12 mouse cellular contexts compared by ENCODE assay signal in genomic region chr2:75847708-75848107, GRCm38 (mm10). TPM values are rescaled to one million over a fixed set of nuclear protein-coding genes. Genes with fewer than 3 reads are reported as not detected.
A peak's percentile ranks its signal among the peaks of the same experiment; 100 is the strongest.
DNase-seq lines count a peak whose midpoint lies in the region; ATAC-seq and TF ChIP-seq lines count a peak whose summit lies in the region.
"Had no signal": no experiment of that assay in that cellular context is flagged by ENCODE, and none has a peak within 500 bp of the region (broad histone marks: within the 10 kb centered on the region; RNA-seq: fewer than 3 reads in every experiment).

No protein-coding gene starts in this region.

- POLR2A ChIA-PET in Patski (lab: Charles Lee), result interaction anchor here (0.5 to 0.6 kb wide), 2 partner anchors 52 to 69 kb away, joined by 3 read pairs; no protein-coding TSS in a partner anchor

- in situ Hi-C loops in Patski (cut with MboI; ENCODE audit: low pct_unique_long_range_greater_than_20kb), result loop anchor here (5.0 kb wide), 1 partner anchor 60 kb away; no protein-coding TSS in a partner anchor

- H3K4me2 ChIP-seq in lung, postnatal 0 days (replicated peaks; ENCODE audit: low read depth, low read length), result no peak overlapping the region
- H3K4me2 ChIP-seq: liver, embryonic 15.5 days had no signal

- peak; percentile 69 for TF ChIP-seq CTCF in heart, adult 2 months (IDR thresholded peaks at IDR 0.05)
- peak; percentile 59 for TF ChIP-seq CTCF in lung, postnatal 0 days (IDR thresholded peaks at IDR 0.05)
- peak; percentile 47 for TF ChIP-seq CTCF in Patski (IDR thresholded peaks at IDR 0.05)

- WGBS in heart, adult 2 months, result 94% methylated on average over 1 of the region's 1 CpGs
- 88% methylated on average over 1 of the region's 1 CpGs for WGBS in heart, embryonic 10.5 days
- 77% methylated on average over 1 of the region's 1 CpGs for WGBS in lung, postnatal 0 days

- ATAC-seq in lung, postnatal 0 days, result peak; percentile 50; the same call in 1 of the 2 replicates
- ATAC-seq in Patski, result no peak
- ATAC-seq in monocyte, adult 5-6 weeks (replicated peaks; ENCODE audit: insufficient number of reproducible peaks, low FRiP score, low TSS enrichment, poor library complexity, severe bottlenecking), result peak; percentile 73

- peaks cover 2% of the 10 kb centered on the region; the same call in 1 of the 2 replicates for H3K4me1 ChIP-seq in heart, adult 2 months (ENCODE audit: control insufficient read depth, insufficient read depth, low read length)
- peaks cover 14% of the 10 kb centered on the region for H3K4me1 ChIP-seq in heart, embryonic 10.5 days
- peaks cover 2% of the 10 kb centered on the region; the same call in 1 of the 2 replicates for H3K4me1 ChIP-seq in lung, postnatal 0 days (ENCODE audit: insufficient read depth, low read depth, low read length)

- CTCF ChIA-PET in Patski (lab: Charles Lee), result interaction anchor here (0.9 to 3.4 kb wide), 12 partner anchors 11 to 244 kb away, joined by 3 to 16 read pairs (median 4); no protein-coding TSS in a partner anchor

- no peaks in the 10 kb centered on the region for H3K27me3 ChIP-seq in heart, adult 2 months (ENCODE audit: control insufficient read depth, insufficient read depth, low read length)
- H3K27me3 ChIP-seq in heart, embryonic 10.5 days (ENCODE audit: insufficient read depth, poor library complexity, severe bottlenecking), result no peaks in the 10 kb centered on the region
- H3K27me3 ChIP-seq in lung, postnatal 0 days (replicated peaks; ENCODE audit: insufficient read depth, low read length), result no peaks in the 10 kb centered on the region
- H3K27me3 ChIP-seq in Patski, result no peaks in the 10 kb centered on the region
- H3K27me3 ChIP-seq: liver, embryonic 15.5 days had no signal

- no peak overlapping the region for H3K9ac ChIP-seq in heart, adult 2 months (ENCODE audit: low read depth, low read length)
- H3K9ac ChIP-seq in lung, postnatal 0 days (replicated peaks; ENCODE audit: low read depth), result no peak overlapping the region
- H3K9ac ChIP-seq: liver, embryonic 15.5 days had no signal

- no peaks in the 10 kb centered on the region for H3K9me3 ChIP-seq in heart, embryonic 10.5 days
- no peaks in the 10 kb centered on the region for H3K9me3 ChIP-seq in lung, postnatal 0 days (ENCODE audit: low read length)
- H3K9me3 ChIP-seq: liver, embryonic 15.5 days had no signal

- intact Hi-C loops in heart, adult 2 months (cut with DNase I), result loop anchor here (1.0 to 10.0 kb wide), 2 partner anchors 61 to 243 kb away; no protein-coding TSS in a partner anchor

- no peak for DNase-seq in heart, adult 2 months
- no peak for DNase-seq in heart, embryonic 10.5 days (ENCODE audit: low spot score)
- DNase-seq in lung, postnatal 0 days (ENCODE audit: low spot score), result peak; percentile 87
- DNase-seq in lung, postnatal 14 days, result no peak
- DNase-seq in Patski (ENCODE audit: low read depth, low spot score), result no peak
- no peak for DNase-seq in heart, adult 11 months
- no peak for DNase-seq in adrenal gland, postnatal 36 days
- DNase-seq: gastrocnemius, postnatal 10 days; kidney, adult 9 months had no signal

- no peak overlapping the region for H3K4me3 ChIP-seq in heart, adult 2 months
- no peak overlapping the region for H3K4me3 ChIP-seq in heart, embryonic 10.5 days
- H3K4me3 ChIP-seq in lung, postnatal 0 days (ENCODE audit: low read depth, low read length), result no peak overlapping the region
- H3K4me3 ChIP-seq: liver, embryonic 15.5 days; myocyte had no signal

- no peak for TF ChIP-seq POLR2A in heart, adult 2 months (IDR thresholded peaks at IDR 0.05; ENCODE audit: insufficient read depth, low read depth, low read length)

- peaks cover 5% of the 10 kb centered on the region; the same call in 1 of the 2 replicates for H3K79me2 ChIP-seq in heart, adult 2 months (replicated peaks; ENCODE audit: control insufficient read depth, insufficient read depth, low read length)

- TF ChIP-seq EP300 in heart, adult 2 months (IDR thresholded peaks at IDR 0.05; ENCODE audit: insufficient read depth, low read depth, low read length), result no peak
- TF ChIP-seq EP300 in lung, postnatal 0 days (IDR thresholded peaks at IDR 0.05), result no peak

- H3K36me3 ChIP-seq in heart, adult 2 months (ENCODE audit: control insufficient read depth, insufficient read depth, low read length), result no peaks in the 10 kb centered on the region
- no peaks in the 10 kb centered on the region for H3K36me3 ChIP-seq in heart, embryonic 10.5 days
- no peaks in the 10 kb centered on the region for H3K36me3 ChIP-seq in lung, postnatal 0 days (ENCODE audit: insufficient read depth, low read length)
- H3K36me3 ChIP-seq: liver, embryonic 15.5 days had no signal

- H3K27ac ChIP-seq in heart, adult 2 months, result no peak overlapping the region
- H3K27ac ChIP-seq in heart, embryonic 10.5 days, result no peak overlapping the region
- no peak overlapping the region for H3K27ac ChIP-seq in lung, postnatal 0 days (ENCODE audit: low read length)
- H3K27ac ChIP-seq: liver, embryonic 15.5 days had no signal

RNA-seq across cellular contexts. Expression of gene Agps, which starts 15.7 kb away (rescaled TPM):
- total RNA-seq in heart, adult 2 months (2021), result 10 to 100 TPM; 30.7 to 30.8 TPM
- polyA plus RNA-seq in heart, adult 2 months (2012; rRNA removed), result 4.7 and 9.8 TPM in 2 replicates
- 48.6 and 49.5 TPM in 2 replicates for polyA plus RNA-seq in heart, embryonic 10.5 days (2016; fragmentation: Nextera tagmentation; extraction: Ambion mirVana)
- polyA plus RNA-seq in lung, postnatal 0 days (2015; fragmentation: Nextera tagmentation; extraction: Ambion mirVana), result 14.2 and 16.4 TPM in 2 replicates
- polyA plus RNA-seq in Patski (2021), result 37.0 TPM
- 60.0 to 94.2 TPM (median 75.4 TPM) in 3 replicates for total RNA-seq in monocyte, adult 5-6 weeks (2017)
- total RNA-seq in adrenal gland, postnatal 36 days (2021), result 10 to 100 TPM; 41.1 to 44.8 TPM
